Mouse (Mus musculus) G1E (cell line): ENCODE data around the gene Apbb2. TPM values are rescaled to one million over a fixed set of nuclear protein-coding genes. Genes with fewer than 3 reads are reported as not detected.

Experiments used
- ATAC-seq: 2 replicates; pipeline ENCODE4 v1.8.0; 2016; ENCODE audit warnings: mild to moderate bottlenecking; ENCODE audit not compliant: insufficient number of reproducible peaks, poor library complexity, low FRiP score, severe bottlenecking; ENCODE audit errors: extremely low read depth
- DNase-seq: peaks from one replicate; pipeline ENCODE4 v3.0.0; 2012; ENCODE audit warnings: low spot score
- H3K27me3 ChIP-seq: 2 replicates; pipeline ENCODE4 v1.6.1; 2012; ENCODE audit warnings: mild to moderate bottlenecking, low read length, inconsistent platforms; ENCODE audit not compliant: insufficient read depth
- H3K36me3 ChIP-seq: replicated peaks from 2 replicates; pipeline ENCODE3; 2012; ENCODE audit warnings: mild to moderate bottlenecking, inconsistent platforms
- H3K4me1 ChIP-seq: 2 replicates; pipeline ENCODE4 v1.6.1; 2012; ENCODE audit warnings: low read depth, low read length, inconsistent platforms, mixed read lengths; ENCODE audit not compliant: insufficient read depth
- H3K4me3 ChIP-seq: 2 replicates; pipeline ENCODE4 v1.5.1; 2012; ENCODE audit warnings: low read depth, mild to moderate bottlenecking, inconsistent platforms, low read length, moderate library complexity, mixed read lengths
- H3K9me3 ChIP-seq: replicated peaks from 2 replicates; pipeline ENCODE4 v1.6.1; 2012; ENCODE audit warnings: inconsistent platforms
- CTCF ChIP-seq: IDR thresholded peaks from 2 replicates; pipeline ENCODE4 v1.5.1; 2012; ENCODE audit warnings: low read depth, low read length, inconsistent platforms, mixed read lengths
- GATA1 ChIP-seq: IDR thresholded peaks from 2 replicates; pipeline ENCODE4 v1.6.1; 2012; ENCODE audit warnings: borderline replicate concordance, low read length, inconsistent platforms, mixed read lengths
- GATA2 ChIP-seq: IDR thresholded peaks from 2 replicates; pipeline ENCODE4 v1.6.1; 2012; ENCODE audit warnings: low read depth, low read length, inconsistent platforms, borderline replicate concordance
- POLR2AphosphoS5 ChIP-seq: IDR thresholded peaks from 2 replicates; pipeline ENCODE4 v1.6.1; 2012; ENCODE audit warnings: low read depth, low read length, inconsistent platforms; ENCODE audit not compliant: insufficient replicate concordance
- TAL1 ChIP-seq: conservative IDR thresholded peaks from 2 replicates; pipeline ENCODE4 v1.6.1; 2012; ENCODE audit warnings: low read depth, low read length, inconsistent platforms, mixed read lengths
- polyA plus RNA-seq: library from polyadenylated mRNA; stranded (reverse); fragments of >175 nt; gene quantifications from 2 replicates; pipeline ENCODE4 v1.2.3, GENCODE M21; 2012
- total RNA-seq, 2 experiments: library from RNA; stranded (forward) in 1 of 2; stranded (reverse) in 1 of 2; fragments of 200-1000 nt in 1 of 2; fragments of >200 nt in 1 of 2; fragmentation: Nextera tagmentation in 1 of 2; gene quantifications; 2 replicates each; pipeline ENCODE4 v1.2.3; 2014 to 2017

The Apbb2 gene
- total and polyA plus RNA-seq, 3 experiments, result 0.16 TPM; not detected in 2

GRCm38 (mm10) chr5:66528567-66528966 is 90.0 kb downstream of the Apbb2 start:
- no peaks in the 10 kb centered on the region for H3K36me3 ChIP-seq
- no peak for ATAC-seq
- H3K27me3 ChIP-seq, result no peaks in the 10 kb centered on the region
- H3K4me3 ChIP-seq, result no peak overlapping the region
- TF ChIP-seq GATA2 (no peak), POLR2AphosphoS5 (no peak), GATA1 (no peak), CTCF (no peak), TAL1 (no peak)
- no peak for DNase-seq
- H3K4me1 ChIP-seq, result no peaks in the 10 kb centered on the region
- H3K9me3 ChIP-seq, result peaks cover 64% of the 10 kb centered on the region

- Histone ChIP-seq H3K27me3 (no peaks in the 10 kb centered on the region), H3K36me3 (no peaks in the 10 kb centered on the region), H3K4me3 (no peak overlapping the region), H3K4me1 (no peaks in the 10 kb centered on the region), H3K9me3 (peaks cover 57% of the 10 kb centered on the region)
- ATAC-seq, result no peak
- TF ChIP-seq GATA2 (no peak), CTCF (no peak), GATA1 (no peak), POLR2AphosphoS5 (no peak), TAL1 (no peak)
- DNase-seq, result no peak
Measured at GRCm38 (mm10) chr5:66527090-66527489, 91.5 kb downstream of the Apbb2 start.

DNA sequence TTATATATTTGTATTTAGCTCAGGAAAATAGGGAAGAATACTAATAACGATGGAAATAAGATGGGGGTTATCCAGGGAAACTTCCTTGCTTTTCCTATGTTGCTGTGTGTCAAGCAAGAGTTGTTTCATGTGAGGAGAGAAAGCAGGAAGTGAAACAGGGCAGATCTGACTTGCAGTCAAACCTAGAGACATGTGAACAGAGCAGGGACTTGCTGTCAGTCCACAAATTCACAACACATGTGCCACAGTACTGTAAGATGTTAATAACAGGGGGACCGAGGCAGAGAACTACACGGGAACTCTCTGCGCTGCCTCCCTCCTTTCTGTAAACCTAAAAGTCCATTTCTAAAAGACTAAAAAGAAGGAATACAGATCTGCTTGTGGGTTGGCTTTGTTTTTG is 93.6 kb downstream of the Apbb2 start:
- TF ChIP-seq CTCF (no peak), POLR2AphosphoS5 (no peak)
- Histone ChIP-seq H3K36me3 (no peaks in the 10 kb centered on the region), H3K4me1 (no peaks in the 10 kb centered on the region), H3K9me3 (peaks cover 51% of the 10 kb centered on the region), H3K4me3 (no peak overlapping the region), H3K27me3 (no peaks in the 10 kb centered on the region)
- no peak for ATAC-seq
- DNase-seq, result no peak

- DNase-seq (no peak), ATAC-seq (no peak)
- TF ChIP-seq GATA2, result no peak
- no peak for TF ChIP-seq CTCF
- TF ChIP-seq TAL1, result no peak
- TF ChIP-seq GATA1, result no peak
- TF ChIP-seq POLR2AphosphoS5, result no peak
- H3K9me3 ChIP-seq, result peaks cover 49% of the 10 kb centered on the region
- H3K4me3 ChIP-seq, result no peak overlapping the region
- no peaks in the 10 kb centered on the region for H3K4me1 ChIP-seq
- no peaks in the 10 kb centered on the region for H3K36me3 ChIP-seq
- no peaks in the 10 kb centered on the region for H3K27me3 ChIP-seq
Measured at GRCm38 (mm10) chr5:66523681-66524503, 94.7 kb downstream of the Apbb2 start.

- no peak for ATAC-seq
- Histone ChIP-seq H3K36me3 (no peaks in the 10 kb centered on the region), H3K27me3 (no peaks in the 10 kb centered on the region), H3K4me1 (no peaks in the 10 kb centered on the region), H3K4me3 (no peak overlapping the region), H3K9me3 (peaks cover 47% of the 10 kb centered on the region)
- no peak for TF ChIP-seq POLR2AphosphoS5
- TF ChIP-seq GATA1, result no peak
- TF ChIP-seq CTCF, result no peak
- TF ChIP-seq TAL1, result no peak
- no peak for TF ChIP-seq GATA2
- no peak for DNase-seq
Measured at GRCm38 (mm10) chr5:66521250-66521649, 97.3 kb downstream of the Apbb2 start.

DNA sequence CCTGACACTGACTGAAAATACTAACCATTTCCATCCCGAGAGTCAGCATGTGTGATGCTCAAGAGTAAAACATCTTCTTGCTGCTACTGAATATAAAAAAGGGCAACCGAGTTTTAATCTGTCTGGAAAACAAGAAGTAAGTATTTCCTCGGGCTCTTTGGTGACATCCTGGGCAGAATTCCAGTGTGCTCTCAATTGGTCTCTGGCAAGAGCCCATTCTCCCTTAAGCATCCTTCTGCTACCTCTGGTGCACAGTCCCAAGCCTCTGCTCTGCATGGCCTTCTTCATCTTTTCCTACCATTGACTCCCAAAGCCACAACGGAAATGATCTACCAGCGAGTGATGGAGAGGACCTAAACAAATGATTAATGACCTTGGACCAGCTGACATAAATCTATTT is 99.1 kb downstream of the Apbb2 start:
- no peak for TF ChIP-seq TAL1
- Histone ChIP-seq H3K9me3 (peaks cover 47% of the 10 kb centered on the region), H3K4me1 (no peaks in the 10 kb centered on the region), H3K36me3 (no peaks in the 10 kb centered on the region), H3K4me3 (no peak overlapping the region), H3K27me3 (no peaks in the 10 kb centered on the region)
- DNase-seq, result no peak
- no peak for ATAC-seq

- Histone ChIP-seq H3K27me3 (no peaks in the 10 kb centered on the region), H3K4me3 (no peak overlapping the region), H3K36me3 (no peaks in the 10 kb centered on the region), H3K9me3 (peaks cover 44% of the 10 kb centered on the region), H3K4me1 (no peaks in the 10 kb centered on the region)
- DNase-seq, result no peak
- no peak for TF ChIP-seq GATA1
- no peak for TF ChIP-seq POLR2AphosphoS5
- TF ChIP-seq TAL1, result no peak
- no peak for TF ChIP-seq CTCF
- TF ChIP-seq GATA2, result no peak
- ATAC-seq, result no peak
Measured at GRCm38 (mm10) chr5:66518411-66519006, 100.1 kb downstream of the Apbb2 start.
